ENCODE assay signal across 8 mouse cellular contexts in the genomic region with DNA sequence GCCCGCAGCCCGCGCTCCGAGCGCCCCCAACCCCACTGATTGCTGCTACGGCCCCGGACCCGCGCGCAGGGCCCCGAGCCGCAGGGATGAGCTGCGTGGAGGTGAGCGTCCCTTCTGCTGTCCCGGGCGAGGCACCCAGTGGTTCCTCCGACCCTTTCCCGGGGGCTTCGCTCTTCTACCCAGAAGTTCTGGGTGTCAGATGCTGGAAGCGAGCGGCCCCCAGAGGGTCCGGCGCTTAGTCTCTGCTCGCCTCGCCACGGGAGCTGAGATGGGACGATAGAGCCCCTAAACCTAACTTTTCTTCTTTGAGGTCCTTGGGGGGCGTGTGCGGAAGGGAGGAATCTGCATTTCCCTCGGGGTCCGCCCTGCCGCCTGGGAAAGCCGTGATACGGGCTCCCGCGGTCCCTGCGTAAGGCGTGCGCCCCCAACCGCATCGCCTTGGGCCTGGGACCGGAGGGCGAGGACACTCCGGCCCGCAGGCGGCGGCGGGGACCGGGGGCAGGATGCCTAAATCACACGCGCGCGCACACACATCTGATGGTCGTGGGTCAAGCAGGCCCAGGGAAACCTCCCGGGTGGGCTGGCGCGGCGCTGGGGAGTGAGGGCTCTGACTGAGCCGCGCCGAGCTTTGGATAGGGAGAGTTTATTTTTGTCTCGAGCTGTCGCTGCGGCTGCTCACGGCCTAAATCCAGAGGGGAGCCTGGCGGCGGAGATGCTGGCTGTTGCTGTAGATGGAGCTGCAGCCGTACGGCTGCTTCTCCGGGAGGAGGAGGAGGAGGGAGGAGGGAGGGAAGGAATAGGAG. TPM values are rescaled to one million over a fixed set of nuclear protein-coding genes. Genes with fewer than 3 reads are reported as not detected.
DNase-seq lines count a peak whose midpoint lies in the region; ATAC-seq and TF ChIP-seq lines count a peak whose summit lies in the region.

No protein-coding gene starts in this region.

- under 1% methylated on average over 69 of the region's 70 CpGs for WGBS in cerebellum, adult 2 months
- under 1% methylated on average over 56 of the region's 70 CpGs for WGBS in hindbrain, embryonic 11.5 days

- no peak for TF ChIP-seq POLR2A in cerebellum, adult 2 months (IDR thresholded peaks at IDR 0.05; ENCODE audit: borderline replicate concordance, insufficient read depth, low read length)

- H3K4me3 ChIP-seq in cerebellum, adult 2 months (replicated peaks; ENCODE audit: insufficient read depth, low read depth, low read length) = peak overlapping the region; percentile 56
- peak overlapping the region; percentile 65 for H3K4me3 ChIP-seq in hindbrain, embryonic 11.5 days (ENCODE audit: low read depth, low read length)

- DNase-seq in Muller cell, postnatal 12 days (ENCODE audit: inconsistent ontology term) = peak; percentile 78
- peak; percentile 68 to 72 for DNase-seq in cerebellum, adult 2 months
- peak; percentile 38 to 72 for DNase-seq in frontal cortex, adult 2 months (ENCODE audit: extremely low spot score in 1 of 2, low spot score in 1 of 2)
- DNase-seq in hindbrain, embryonic 11.5 days (ENCODE audit: low spot score) = peak; percentile 76
- peak; percentile 32 to 52 for DNase-seq in layer of hippocampus, postnatal 25 days (ENCODE audit: extremely low spot score in 1 of 2, low spot score in 1 of 2)
- peak; percentile 73 for DNase-seq in lung, postnatal 10 days
- peak; percentile 85 to 86 for DNase-seq in right cerebral cortex, postnatal 10 days (ENCODE audit: low spot score in 2 of 2)

- H3K27me3 ChIP-seq in cerebellum, adult 2 months (ENCODE audit: control insufficient read depth, insufficient read depth, low read length) = no peaks in the 10 kb centered on the region
- H3K27me3 ChIP-seq in hindbrain, embryonic 11.5 days (ENCODE audit: control insufficient read depth, insufficient read depth, low read length) = no peaks in the 10 kb centered on the region

- no peaks in the 10 kb centered on the region for H3K9me3 ChIP-seq in hindbrain, embryonic 11.5 days (ENCODE audit: control insufficient read depth, low read length)

- peak overlapping the region; percentile 94 for H3K4me2 ChIP-seq in hindbrain, embryonic 11.5 days (replicated peaks; ENCODE audit: low read depth, low read length)

- no peak for TF ChIP-seq CTCF in cerebellum, adult 2 months (IDR thresholded peaks at IDR 0.05; ENCODE audit: borderline replicate concordance, insufficient read depth, low read depth, low read length)

- no peaks in the 10 kb centered on the region for H3K4me1 ChIP-seq in cerebellum, adult 2 months (ENCODE audit: control insufficient read depth, insufficient read depth, low read length)
- H3K4me1 ChIP-seq in hindbrain, embryonic 11.5 days (replicated peaks; ENCODE audit: control insufficient read depth, insufficient read depth, low read length) = peaks cover 13% of the 10 kb centered on the region

- peak overlapping the region; percentile 74 for H3K9ac ChIP-seq in hindbrain, embryonic 11.5 days (ENCODE audit: low read depth, low read length)

- H3K27ac ChIP-seq in cerebellum, adult 2 months (ENCODE audit: insufficient read depth, low read length) = peak overlapping the region; percentile 20; the same call in 1 of the 2 replicates
- peak overlapping the region; percentile 67; the same call in 1 of the 2 replicates for H3K27ac ChIP-seq in hindbrain, embryonic 11.5 days (ENCODE audit: low read depth, low read length)

- peak; percentile 38 for ATAC-seq in hindbrain, embryonic 11.5 days (ENCODE audit: low FRiP score)
- ATAC-seq in activated CD4-positive, CD25-positive, alpha-beta regulatory T cell, adult 4 months = no peak

- no peaks in the 10 kb centered on the region for H3K36me3 ChIP-seq in hindbrain, embryonic 11.5 days (ENCODE audit: control insufficient read depth, insufficient read depth, low read length)

RNA-seq across cellular contexts. Expression of a gene that starts 0.6 kb away (rescaled TPM):
- polyA plus RNA-seq in cerebellum, adult 2 months (2012; rRNA removed) = 23.8 and 24.0 TPM in 2 replicates
- polyA plus RNA-seq in frontal cortex, adult 2 months (2012; rRNA removed) = 12.7 and 13.3 TPM in 2 replicates
- polyA plus RNA-seq in hindbrain, embryonic 11.5 days (2014; fragmentation: Nextera tagmentation; extraction: Ambion mirVana) = 3.1 and 4.7 TPM in 2 replicates
- total RNA-seq in layer of hippocampus, postnatal 25 days (2021) = 10 to 100 TPM; 10.3 to 13.7 TPM
- polyA plus RNA-seq in activated CD4-positive, CD25-positive, alpha-beta regulatory T cell, adult 4 months (2017; shearing (Covaris generic)) = under 1 TPM in 1 of 2 experiments, not detected in 1; 0.07 TPM

RNA-seq across cellular contexts. Expression of a gene that starts 51.3 kb away (rescaled TPM):
- polyA plus RNA-seq in cerebellum, adult 2 months (2012; rRNA removed) = 63.4 and 63.6 TPM in 2 replicates
- 33.4 and 38.2 TPM in 2 replicates for polyA plus RNA-seq in frontal cortex, adult 2 months (2012; rRNA removed)
- 34.6 and 35.0 TPM in 2 replicates for polyA plus RNA-seq in hindbrain, embryonic 11.5 days (2014; fragmentation: Nextera tagmentation; extraction: Ambion mirVana)
- 10 to 100 TPM; 20.0 to 22.3 TPM for total RNA-seq in layer of hippocampus, postnatal 25 days (2021)
- 10 to 100 TPM; 12.0 to 12.6 TPM for polyA plus RNA-seq in activated CD4-positive, CD25-positive, alpha-beta regulatory T cell, adult 4 months (2017; shearing (Covaris generic))
